Comparison of ENCODE assay signal across 7 mouse cellular contexts in the genomic region with DNA sequence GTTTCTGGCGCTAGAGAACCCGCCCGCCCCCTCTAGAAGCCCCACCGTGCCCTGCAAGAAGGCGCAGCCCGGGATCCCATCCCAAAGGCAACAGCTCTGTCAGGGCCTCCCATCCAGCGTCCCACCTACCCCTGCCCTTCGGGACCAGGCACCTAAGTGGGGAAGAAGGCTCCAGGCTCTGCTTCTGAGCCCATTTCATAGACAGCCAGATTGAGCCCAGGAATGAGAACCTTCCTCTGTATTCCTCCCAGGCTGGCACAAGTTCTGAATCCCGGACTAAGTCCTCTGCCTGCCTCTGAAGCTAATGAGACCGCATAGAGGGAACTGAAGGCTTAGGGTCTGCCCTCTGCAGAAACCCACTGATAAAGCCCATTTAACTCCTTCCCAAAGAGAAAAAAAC. TPM values are rescaled to one million over a fixed set of nuclear protein-coding genes. Genes with fewer than 3 reads are reported as not detected.
"Had no signal": no experiment of that assay in that cellular context is flagged by ENCODE, and none has a peak within 500 bp of the region (broad histone marks: within the 10 kb centered on the region; RNA-seq: fewer than 3 reads in every experiment).

A gene (minus strand): TSS at position 101 of the 400 bp plus-strand sequence.

RNA-seq across cellular contexts. Expression of the gene that starts here (rescaled TPM):
- polyA plus RNA-seq: neural tube, embryonic 13.5 days; neural tube, embryonic 14.5 days; neural tube, embryonic 15.5 days; small intestine, adult 2 months; stomach, embryonic 16.5 days; thymus, adult 2 months; thymus, postnatal 0 days had no signal
